Mouse (Mus musculus) gastrocnemius, postnatal 4 days (tissue): ENCODE results near the gene Shh. TPM values are rescaled to one million over a fixed set of nuclear protein-coding genes. Genes with fewer than 3 reads are reported as not detected.
A peak's percentile ranks its signal among the peaks of the same experiment; 100 is the strongest.

Source experiments
- DNase-seq, 2 experiments: peaks; one replicate each; pipeline ENCODE4 v3.0.0; 2021 to 2022; ENCODE audit warnings: low spot score in 2 of 2, mixed read lengths in 2 of 2
- long read RNA-seq, 2 experiments: library from polyadenylated mRNA; stranded (forward); transcript quantifications; one replicate each; pipeline ENCODE4 v2.0.0; 2021
- total RNA-seq, 2 experiments: library from RNA; stranded (reverse); gene quantifications; 2 replicates each; pipeline ENCODE4 v1.2.3; 2021

The Shh gene
- not detected for total RNA-seq
- long read RNA-seq, experiment 1, result 0 reads
- long read RNA-seq, experiment 2, result 0 reads

- DNase-seq, result no peak
Measured at GRCm38 (mm10) chr5:28466760-28467306, at the start of gene Shh. Gene Shh (minus strand): TSS chr5:28467256.

DNA sequence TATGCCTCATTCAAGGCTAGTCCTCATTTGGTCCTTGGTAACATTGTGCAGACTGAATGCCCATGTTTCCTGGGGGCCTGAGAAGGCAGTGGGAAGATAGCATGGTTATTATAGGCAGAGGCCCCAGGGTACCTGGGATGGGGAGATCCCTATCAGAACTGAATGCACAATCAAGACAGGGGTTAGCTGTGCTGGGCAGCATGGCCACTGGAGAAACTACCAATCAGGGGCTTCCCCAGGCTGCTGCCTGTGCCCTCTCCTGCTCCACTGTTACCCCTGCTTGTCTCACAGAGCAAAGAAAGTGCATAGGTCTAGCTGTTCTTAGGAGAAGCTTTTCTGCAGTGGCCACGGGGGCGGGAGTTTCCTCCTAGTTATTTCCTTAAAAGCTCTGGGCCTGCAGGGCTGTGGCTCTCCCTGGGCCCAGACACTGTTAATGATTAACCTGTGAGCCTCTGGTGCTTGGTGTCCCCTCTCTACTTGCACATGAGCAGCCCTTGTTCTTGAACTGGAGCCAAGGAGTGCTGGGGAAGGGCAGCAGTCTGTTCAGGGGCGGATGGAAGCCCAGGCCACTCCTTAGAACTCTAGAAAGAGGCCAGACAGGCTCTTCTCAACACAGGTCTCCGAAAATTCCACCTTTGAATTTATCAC is 33.9 kb upstream of the Shh start:
- DNase-seq, result no peak

GRCm38 (mm10) chr5:28498846-28499245 is 31.8 kb upstream of the Shh start:
- peak in 1 of 2 experiments; percentile 5 for DNase-seq

DNA sequence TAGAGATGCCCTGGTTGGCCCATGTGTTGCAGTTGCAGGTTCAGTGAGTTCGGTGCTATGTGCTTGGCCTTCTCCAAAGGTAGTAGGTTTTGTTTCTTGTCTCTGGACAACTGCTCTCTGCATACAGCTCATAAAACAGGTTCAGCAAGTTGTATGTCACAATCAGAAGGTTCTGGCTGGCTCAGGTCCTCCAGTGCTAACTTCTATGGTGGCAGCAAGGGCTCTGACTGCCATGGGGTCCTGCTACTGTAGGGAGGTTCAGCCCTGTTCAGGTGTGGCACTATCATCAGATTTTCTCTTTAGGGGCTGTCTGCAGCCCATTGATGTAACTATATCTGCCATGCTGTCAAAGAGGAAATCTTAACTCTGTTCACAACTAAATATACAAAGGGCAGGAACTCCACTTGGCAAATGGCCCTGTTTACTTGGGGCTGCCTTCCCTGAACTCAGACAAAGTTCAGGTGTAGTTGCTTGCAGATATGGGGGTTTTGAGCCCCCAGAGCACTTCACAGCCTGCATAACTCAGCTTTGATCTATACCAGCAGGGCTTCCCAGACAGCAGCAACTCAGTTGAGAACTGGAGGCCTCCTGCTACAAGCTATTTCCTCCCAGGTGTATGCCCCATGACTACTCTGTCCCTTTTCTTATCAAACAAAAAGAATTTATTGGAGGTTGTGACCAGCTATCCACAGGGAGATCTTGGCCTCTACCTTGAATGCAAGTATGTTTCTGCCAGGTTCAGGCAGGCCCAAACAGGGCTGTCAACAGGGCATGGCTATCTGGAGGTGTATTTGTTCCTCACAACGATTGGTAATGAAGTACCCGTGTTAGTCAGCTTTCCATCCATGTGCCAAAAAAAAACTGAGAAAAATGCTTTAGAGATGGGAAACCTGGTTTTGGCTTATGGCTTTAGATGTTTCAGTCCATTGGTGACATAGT is 28.9 kb upstream of the Shh start:
- no peak for DNase-seq

GRCm38 (mm10) chr5:28493550-28493949 is 26.5 kb upstream of the Shh start:
- no peak for DNase-seq

- DNase-seq, result no peak
Measured at GRCm38 (mm10) chr5:28482991-28483390, 15.9 kb upstream of the Shh start.

DNA sequence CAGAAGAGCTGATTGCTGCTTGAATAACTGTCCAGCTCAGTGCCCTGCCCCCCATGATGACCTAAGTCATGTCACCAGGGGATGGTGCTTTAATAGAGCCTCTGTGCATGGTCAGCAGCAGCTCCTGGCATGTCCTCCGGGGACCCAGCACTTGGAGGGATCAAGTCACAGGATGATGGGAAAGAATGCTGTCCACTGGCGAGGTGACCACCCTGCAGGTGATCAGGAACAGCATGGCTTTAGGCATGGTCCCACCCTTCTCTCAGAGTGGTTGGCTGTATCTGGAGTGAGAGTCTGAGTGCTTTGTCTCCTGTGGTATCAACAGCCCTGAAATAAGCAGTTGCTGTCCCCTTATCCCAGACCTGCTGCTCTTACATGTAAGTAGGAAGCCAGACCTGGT is 14.7 kb upstream of the Shh start:
- DNase-seq, result no peak

- no peak for DNase-seq
Measured at GRCm38 (mm10) chr5:28476389-28477379, 9.6 kb upstream of the Shh start.

GRCm38 (mm10) chr5:28473556-28473955 is 6.5 kb upstream of the Shh start:
- DNase-seq, result no peak

DNA sequence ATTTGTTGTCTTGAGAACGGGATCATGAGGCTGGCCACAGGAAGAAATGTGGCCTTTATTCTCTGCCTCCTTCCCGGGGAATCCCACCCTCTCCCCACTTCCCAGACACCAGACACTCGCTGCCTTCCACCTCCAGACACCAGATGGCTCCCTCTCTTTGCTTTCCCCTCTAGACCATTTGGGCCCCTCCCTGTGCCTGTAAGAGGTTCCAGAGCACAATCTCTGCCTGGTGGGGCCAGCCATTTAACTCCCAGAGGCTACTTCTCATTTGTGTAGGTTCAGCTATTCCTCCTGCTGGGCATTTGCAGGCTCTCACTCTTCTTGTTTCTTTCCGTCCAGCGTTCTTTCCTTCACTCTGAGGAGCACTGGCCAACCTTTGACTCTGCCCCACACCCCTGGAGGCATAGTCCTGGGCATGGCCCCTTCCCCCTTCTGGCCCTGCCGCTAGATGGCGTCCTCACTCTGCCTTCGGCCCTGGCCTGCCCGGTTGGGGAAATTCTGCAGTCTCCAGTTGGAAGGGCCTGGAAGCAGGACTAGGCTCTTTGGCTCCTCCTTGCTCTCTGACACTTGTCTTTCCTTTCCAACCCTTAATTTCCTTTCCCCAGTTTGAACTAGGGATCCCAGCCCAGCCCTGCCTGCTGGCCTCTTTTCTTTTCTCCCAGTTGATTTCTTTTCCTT is 2.6 kb upstream of the Shh start:
- peak in 1 of 2 experiments; percentile 32 for DNase-seq

DNA sequence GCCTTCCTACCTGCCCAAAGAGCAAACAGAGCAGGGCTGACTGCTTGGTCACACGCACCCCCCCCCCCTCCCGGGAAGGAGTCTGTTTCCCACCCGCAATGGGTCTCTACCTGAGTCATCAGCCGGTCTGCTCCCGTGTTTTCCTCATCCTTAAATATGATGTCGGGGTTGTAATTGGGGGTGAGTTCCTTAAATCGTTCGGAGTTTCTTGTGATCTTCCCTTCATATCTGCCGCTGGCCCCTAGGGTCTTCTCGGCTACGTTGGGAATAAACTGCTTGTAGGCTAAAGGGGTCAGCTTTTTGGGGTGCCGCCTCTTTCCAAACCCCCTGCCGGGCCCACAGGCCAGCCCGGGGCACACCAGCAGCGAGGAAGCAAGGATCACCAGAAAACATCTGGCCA is 705 bp downstream of the Shh start:
- no peak for DNase-seq

- no peak for DNase-seq
Measured at GRCm38 (mm10) chr5:28465526-28465925, 1.5 kb downstream of the Shh start.

DNA sequence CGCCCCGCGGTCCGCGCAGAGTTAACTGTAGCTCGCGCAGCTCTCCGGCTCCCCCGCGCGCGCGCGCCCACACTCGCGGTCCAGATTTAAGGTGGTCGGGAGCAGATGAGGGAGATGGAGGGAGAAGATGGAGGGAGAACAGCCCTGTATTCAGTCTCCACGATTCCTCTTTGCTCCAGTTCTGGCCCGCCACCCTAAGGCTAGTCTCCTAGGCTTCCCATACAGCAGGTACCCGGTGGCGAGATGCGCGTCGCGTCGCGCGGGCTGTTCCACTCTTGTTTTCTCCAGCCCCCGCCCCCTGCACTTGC is 2.0 kb downstream of the Shh start:
- no peak for DNase-seq

- no peak for DNase-seq
Measured at GRCm38 (mm10) chr5:28464361-28465098, 2.5 kb downstream of the Shh start.

GRCm38 (mm10) chr5:28463656-28464055 is 3.4 kb downstream of the Shh start:
- no peak for DNase-seq

DNA sequence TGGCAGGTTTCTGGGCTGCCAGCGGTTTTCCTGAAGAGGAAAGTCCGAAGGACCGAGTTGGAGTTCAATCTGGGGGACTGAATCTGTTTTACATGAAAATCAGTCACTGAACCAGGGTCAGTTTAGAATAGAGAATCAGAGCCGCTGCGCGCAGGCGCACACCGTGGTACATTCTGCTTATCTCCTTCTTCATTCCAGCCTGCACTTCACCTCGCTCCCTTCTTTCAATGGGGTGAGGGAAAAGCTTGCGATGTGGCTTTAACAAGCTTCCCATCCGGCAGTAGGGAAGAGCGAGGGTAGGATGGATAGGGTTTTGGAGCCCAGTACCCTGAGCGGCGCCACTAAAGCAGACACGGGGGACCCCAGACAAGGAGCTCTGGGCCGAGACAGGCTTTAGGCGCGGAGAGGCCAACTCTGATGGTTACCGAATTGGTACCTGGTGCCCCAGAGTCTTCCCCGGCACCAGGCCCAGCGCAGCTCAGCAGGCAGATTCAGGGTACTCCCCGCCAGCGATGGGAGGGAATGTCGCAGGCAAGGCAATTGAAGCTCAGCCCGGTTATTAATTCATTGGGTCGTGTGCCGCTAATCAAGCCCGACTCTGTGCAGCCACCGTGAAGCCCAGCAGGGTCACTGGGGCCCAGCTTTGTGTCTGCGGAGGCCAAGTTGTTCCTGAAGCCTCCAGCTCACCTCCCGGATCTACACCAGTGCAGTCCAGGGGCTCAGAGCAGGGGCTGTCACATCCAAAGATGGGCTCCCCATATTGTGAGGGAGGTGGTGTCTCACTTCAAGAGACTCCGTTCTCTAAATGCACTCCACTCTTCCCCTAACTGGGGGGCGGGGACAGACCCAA is 4.1 kb downstream of the Shh start:
- no peak for DNase-seq

- DNase-seq, result no peak
Measured at GRCm38 (mm10) chr5:28461376-28461775, 5.7 kb downstream of the Shh start.

GRCm38 (mm10) chr5:28460556-28461350 is 6.3 kb downstream of the Shh start:
- DNase-seq, result no peak
